Mouse (Mus musculus) induced T-regulatory cell, adult 2 months (primary cell): Measurements from ENCODE around the gene Rassf7.
"Not testable (repeated sequence)": the region's sequence is repeated elsewhere in the genome, so short reads cannot be mapped to it uniquely, and the experiment has no call there.

Experiments
- DNase-seq: peaks from one replicate; pipeline ENCODE4 v3.0.0-alpha.2; 2012; ENCODE audit warnings: low read depth

Gene Rassf7

DNA sequence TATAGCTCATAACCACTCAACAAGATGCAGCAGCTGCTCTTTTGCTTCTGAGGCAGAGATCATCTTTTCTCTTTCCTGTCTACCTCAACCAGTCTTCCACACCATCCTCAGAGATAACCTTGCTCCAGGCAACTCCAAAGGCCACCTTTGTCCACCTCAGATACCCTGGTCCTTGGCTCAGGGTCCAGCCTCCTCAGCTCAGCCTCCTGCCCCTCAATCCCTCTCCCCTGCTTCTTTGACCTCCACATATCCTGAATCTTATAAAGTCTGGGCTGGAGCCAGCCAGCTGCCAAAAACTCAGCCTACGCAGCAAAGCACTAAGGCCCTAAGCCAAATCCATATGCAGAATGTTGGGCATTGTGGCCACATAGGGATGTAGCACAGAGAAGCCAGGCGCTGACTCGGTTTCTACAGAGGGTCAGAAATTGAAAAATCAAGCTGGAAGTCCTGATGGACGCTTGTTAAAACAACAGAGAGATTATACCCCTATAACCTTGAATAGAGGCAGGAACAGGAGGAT is 7.1 kb downstream of the Rassf7 start:
- no peak for DNase-seq

DNA sequence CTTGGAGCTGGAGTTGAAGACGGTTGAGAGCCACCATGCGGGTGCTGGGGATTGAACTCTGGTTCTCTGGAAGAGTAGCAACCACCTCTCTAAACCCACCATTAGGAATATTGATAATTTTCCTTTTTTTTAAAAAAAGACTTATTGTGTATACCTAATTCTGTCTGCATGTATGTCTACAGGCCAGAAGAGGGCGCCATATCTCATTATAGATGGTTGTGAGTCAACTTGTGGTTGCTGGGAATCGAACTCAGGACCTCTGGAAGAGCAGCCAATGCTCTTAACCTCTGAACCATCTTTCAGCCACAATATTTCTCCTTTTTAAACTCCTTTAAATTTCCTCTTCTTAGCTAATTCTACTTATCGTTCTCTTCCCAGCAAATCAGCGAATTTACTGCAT is 10.9 kb downstream of the Rassf7 start:
- DNase-seq = peak; percentile 58

DNA sequence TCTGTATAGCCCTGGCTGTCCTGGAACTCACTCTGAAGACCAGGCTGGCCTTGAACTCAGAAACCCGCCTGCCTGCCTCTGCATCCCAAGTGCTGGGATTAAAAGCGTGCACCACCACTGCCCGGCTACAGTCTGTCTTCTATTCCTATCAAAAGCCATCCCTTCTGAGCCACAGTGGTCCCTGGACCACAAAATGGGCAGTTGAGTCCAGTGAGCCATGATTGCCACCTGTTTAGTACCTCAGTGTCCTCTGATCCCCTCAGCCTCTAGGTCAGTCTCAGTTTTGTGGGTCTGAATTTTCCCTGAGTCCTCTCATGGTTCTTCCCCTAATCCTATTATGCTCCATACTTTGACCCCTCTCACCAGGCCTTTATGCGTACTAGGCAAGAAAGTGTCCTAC is 12.1 kb downstream of the Rassf7 start:
- DNase-seq = no peak

DNA sequence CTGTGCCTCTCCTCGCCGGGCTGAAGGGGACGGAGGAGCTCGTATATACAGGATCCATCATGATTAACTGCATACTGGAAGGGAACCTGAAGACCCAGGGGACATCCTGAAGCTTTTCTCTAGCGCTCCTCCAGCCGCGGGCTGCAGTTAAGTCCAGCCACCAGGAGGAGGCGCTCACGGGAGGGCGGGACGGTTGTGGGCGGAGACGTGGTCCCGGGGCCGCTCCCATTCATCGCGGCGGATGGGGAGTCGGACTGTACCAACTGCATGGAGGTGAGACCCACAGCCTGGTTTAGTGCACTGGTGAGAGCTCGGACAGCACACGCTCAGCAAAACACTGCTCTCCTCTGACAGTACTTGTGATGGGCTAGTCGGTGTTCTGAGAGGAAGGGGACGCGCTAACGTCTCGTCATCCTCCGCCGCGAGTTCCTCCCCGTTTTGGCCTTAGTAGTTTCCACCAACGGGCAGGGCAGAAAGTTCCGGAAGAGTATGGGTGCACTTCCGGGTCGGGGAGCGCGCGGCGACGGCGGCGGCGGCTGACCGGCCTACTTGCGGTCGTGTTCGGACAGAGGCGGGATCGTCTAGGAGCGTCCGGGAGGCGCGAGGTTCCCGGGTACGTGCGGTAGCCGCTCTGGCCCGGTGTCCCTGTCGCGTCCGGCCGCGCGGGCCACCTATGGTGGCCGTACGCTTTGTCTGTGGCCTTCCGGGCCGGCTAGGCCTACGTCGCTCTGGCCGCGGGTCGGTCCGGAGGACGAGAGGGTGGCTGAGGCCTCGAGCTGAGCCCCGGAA is 12.8 kb downstream of the Rassf7 start, which contains the start of gene Phrf1:
TSS of gene Phrf1 (plus strand) at position 506 of the 789 bp plus-strand sequence.
- peak; percentile 96 for DNase-seq

DNA sequence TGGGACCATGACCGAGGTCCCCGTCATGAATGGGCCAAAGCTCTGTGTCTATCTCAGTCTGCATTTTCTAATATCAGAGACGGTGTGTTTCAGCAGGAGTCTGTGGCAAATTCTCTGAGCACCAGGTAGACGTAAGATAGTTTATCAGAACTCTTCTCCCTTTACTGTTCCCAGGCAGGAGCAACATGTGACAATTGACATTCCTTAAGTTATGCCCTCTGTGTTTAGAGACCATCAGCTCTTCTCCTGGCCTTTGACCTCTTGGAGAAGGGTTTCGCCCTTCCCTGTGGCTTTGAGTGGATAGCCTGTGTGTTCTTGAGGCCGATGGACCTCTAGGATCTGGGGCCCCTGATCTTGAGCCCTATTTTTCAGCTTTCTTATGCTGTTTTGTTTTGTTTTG is 14.0 kb downstream of the Rassf7 start:
- DNase-seq = no peak

DNA sequence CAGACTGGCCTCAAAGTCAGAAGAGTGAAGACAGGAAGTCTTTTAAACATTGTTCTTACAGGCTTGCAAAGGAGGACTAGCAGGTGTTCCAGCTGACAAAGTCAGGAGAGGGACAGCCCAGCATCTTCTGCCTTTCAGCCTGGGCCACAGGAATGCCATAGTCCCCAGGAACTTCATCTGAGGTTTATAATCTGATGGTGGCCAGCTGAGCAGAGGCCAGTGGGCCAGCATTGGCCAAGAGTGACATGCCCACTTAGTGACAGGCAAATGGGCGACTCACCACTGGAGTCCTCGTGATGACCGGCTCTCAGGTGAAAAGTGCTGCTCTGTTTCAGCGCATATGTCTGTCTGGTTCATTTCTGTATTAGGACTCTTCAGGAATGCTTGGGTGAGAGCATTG is 14.9 kb downstream of the Rassf7 start:
- DNase-seq = no peak

DNA sequence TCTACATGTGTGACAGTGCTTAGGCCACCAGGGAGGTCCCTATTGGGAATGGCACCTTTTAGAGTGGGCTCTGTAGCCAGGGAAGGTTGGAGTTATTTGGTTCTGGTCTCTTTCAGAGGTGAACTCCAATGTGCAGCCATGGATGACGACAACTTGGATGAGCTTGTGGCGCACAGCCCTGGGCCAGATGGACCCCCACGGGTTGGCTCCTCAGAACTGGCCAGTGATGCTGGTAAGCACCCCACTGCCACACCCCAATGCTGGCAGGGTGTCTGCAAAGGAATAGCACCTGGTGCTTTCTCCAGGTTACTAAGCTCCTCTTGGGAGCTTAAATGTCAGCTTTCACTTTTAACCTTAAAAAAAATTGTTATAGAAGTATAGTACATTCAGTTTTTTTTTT is 15.5 kb downstream of the Rassf7 start:
- no peak for DNase-seq

DNA sequence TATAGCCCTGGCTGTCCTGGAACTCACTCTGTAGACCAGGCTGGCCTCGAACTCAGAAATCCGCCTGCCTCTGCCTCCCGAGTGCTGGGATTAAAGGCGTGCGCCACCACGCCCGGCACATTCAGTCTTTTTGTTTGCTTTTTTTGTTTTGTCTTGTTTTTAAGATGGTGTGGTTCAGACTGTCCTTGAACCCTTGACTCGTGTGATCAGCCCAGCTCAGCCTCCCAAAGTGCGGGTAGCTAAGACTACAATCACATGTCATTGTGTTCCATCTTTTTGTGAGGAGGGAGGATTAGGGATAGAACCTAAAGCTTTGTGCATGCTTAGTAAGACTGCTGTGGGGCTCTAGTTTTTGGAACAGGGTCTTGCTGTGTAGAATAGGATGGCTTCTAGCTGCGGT is 15.9 kb downstream of the Rassf7 start:
- no peak for DNase-seq

DNA sequence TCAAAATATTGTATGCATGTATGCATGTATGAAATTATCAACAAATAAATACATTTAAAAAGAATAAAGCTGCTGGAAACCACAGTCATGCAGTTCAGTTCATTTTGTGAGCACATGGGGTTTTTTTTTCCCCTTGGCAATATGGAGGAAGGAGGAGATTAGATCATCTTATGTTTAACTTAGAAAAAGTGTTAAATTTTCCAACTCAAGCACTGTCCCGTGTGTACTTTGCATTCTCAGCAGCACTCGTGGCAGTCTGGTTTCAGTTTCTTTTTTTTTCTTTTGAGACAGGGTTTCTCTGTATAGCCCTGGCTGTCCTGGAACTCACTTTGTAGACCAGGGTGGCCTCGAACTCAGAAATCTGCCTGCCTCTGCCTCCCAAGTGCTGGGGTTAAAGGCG is 34.8 kb downstream of the Rassf7 start:
- not testable (repeated sequence) for DNase-seq

DNA sequence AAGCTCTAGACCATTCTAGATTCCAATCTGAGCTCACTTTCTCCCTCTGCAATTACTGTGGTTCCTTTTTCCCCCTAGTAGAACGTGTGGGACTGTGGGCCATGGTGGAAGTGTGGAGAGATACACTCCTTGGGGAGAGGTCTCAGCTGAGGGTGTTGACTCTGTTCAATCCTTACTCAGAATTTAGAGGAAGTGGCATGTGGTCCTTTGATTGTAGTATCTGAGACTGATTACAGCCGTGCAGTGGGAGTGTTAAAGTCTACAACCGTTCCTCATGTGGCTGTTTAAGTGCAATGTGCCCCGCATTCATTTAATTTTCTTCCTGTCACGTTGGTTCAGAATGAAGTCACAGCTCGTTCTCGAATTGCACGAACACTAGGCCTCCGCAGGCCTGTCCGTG is 40.5 kb downstream of the Rassf7 start:
- no peak for DNase-seq

DNA sequence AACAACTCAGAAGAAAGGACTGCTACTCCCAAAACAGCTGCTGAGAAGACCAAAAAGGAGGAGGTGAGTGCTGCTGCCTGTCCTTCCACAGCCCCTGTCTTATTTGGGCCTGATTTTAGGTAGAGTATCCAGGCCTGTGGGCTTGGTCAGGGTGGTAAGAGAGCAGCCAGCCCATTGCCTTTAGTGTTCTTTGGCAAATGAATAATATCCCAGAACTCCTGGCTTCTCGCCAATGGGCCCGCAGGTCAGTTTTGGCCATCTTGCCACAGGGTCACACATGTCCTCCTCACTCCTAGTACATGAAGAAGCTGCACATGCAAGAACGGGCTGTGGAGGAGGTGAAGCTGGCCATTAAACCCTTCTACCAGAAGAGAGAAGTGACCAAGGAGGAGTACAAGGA is 45.8 kb downstream of the Rassf7 start:
- no peak for DNase-seq

DNA sequence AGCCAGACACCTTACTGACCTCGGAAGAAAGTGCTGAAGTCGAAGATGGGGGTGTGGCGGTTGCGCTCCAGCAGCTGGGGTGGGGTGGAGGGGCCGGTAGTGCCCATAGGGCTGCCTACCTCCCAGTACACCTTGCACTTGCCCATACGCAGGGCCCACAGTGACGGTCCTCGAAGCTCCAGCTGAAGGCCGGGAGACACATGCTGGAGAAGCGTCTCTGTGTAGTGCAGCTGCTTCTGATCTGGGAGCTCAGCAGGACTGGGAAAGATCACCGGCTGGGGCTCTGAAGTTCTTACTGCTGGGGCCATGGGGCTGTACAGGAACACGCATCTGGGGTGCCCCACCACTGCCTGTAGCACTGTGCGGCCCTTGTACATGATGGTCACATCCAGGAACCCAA is 48.0 kb downstream of the Rassf7 start:
- no peak for DNase-seq

DNA sequence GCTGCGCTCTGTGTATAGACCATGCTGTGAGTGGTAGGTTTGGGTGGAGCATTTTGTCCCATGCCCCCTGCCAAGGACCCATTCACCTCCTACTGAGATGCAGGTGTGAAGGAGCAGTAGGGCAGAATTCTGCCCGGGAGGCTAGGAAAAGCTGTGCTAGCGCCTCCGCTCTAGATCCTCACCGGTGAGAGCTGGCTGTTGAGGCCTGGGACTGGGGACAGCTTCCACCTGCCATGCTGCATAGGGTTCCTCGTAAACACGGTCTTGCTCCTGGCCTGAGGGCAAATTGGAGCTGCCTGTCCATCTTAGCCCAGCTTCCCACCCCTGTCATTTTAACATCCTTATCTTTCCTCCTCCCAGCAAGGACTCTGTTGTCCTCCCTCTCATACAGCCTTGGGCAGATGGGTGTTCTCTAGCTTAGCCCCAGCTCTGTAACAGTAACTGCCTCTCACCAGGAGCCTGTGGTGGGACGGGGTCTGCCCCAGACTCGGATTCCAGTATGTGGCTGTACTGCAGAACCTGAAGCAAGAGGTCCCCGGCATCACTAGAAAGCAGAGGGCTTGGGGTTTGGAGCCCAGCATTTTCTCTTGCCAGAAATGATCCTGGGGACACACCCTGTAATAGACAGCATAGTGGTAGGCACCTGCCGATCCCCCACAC is 48.5 kb downstream of the Rassf7 start:
- no peak for DNase-seq

DNA sequence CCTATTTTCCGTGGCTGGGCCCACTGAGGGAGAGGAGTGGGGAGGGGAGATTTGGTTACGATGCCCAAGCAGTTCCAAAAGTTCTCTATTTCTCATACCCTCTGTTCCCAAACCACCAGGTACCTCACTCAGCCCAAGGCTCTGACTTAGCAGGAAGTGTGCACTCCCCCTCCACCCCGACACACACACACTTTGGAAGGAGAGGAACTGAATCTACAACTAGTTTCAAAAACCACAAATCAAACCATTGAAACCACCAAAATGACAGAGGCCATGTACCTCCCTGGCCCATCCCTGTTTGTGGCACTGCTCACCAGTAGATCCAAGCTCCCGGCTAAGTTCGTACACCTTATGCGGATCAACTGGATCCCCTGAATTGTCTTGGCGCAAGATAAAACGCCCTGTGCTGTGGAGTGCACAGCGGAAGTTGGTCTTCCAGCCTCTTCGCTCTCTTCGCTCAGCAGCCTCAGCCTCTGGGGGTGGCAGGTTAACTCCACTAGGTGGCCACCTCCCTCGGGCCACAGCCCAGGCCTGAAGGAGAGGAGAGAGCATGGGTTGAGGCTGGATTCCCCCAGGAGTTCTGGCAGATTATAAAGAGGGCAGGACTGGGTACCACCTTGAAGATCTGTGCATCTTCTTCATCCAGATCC is 49.2 kb downstream of the Rassf7 start:
- peak; percentile 80 for DNase-seq

DNA sequence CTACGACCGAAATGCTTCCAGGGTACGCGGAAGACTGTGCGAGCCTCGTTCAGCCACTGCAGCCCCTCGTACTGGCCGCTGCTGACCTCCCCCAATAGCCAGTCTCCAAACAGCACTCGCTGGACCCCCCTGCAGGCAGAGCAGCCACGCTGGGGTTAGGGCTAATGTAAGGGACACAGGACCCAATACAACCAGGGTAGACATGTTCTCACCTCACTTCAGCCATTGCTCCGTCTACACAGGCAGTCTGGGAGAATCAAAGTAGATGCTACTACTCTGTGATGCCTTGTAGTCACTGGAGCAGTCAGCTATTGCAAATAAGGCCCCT is 49.7 kb downstream of the Rassf7 start:
- no peak for DNase-seq

DNA sequence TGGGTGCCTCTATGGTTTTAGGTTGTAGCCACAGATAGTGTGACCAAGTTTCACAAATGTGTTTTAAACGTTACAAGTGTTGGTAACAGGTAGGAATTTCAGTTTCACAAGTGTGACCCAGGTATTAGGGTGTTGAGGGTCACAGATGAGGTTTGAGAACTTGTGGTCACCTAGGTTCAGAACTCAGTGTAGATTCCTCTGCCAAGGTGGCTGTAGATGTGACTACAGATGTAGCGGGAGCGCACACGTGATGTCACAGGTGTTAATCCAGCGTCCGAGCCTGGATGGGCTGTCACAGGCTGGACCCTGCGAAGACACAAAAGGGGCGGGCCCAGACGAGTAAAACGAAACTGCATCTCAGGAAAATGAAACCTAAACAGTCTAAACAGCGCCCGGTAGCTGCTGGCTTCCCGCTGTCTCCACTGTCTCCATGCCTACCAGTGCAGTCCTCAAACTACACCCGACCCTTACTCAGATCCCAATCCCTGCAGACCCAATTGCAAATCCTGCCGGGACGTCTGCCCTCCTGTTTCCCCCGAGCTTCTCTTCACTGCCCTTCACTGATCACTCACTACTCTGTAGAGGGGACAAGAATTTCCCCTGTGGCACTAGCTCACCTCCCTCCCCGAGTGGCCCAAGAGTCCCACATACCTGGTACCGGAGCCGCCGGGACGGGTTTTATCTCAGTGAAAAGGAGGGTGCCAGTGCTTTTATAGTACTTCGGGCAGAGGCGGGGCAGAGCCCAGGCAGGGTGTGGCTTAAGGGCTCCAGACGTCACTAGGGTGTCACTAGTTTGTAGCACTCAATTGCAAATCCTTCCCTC is 50.3 kb downstream of the Rassf7 start, which contains the start of gene Irf7:
TSS of gene Irf7 (minus strand) at position 743 of the 823 bp plus-strand sequence.
- DNase-seq = peak; percentile 94
